Mouse (Mus musculus) testis, adult 2 months (tissue): ENCODE data around the gene Ano1. TPM values are rescaled to one million over a fixed set of nuclear protein-coding genes. Genes with fewer than 3 reads are reported as not detected.

Experiments used
- H3K27ac ChIP-seq: fragments of 200-500 bp; 2 replicates; pipeline ENCODE4 v1.5.1; 2012; ENCODE audit warnings: low read depth, low read length; ENCODE audit not compliant: control insufficient read depth, insufficient read depth
- H3K27me3 ChIP-seq: fragments of 200-500 bp; 2 replicates; pipeline ENCODE4 v1.6.1; 2012; ENCODE audit warnings: mild to moderate bottlenecking, low read length, moderate library complexity; ENCODE audit not compliant: control insufficient read depth, insufficient read depth
- H3K36me3 ChIP-seq: fragments of 200-500 bp; 2 replicates; pipeline ENCODE4 v1.6.1; 2012; ENCODE audit warnings: mild to moderate bottlenecking, low read length; ENCODE audit not compliant: control insufficient read depth, insufficient read depth
- H3K4me1 ChIP-seq: fragments of 200-500 bp; 2 replicates; pipeline ENCODE4 v1.6.1; 2012; ENCODE audit warnings: low read length; ENCODE audit not compliant: control insufficient read depth, insufficient read depth
- H3K4me3 ChIP-seq: fragments of 200-500 bp; 2 replicates; pipeline ENCODE4 v1.5.1; 2012; ENCODE audit warnings: low read depth, mild to moderate bottlenecking, low read length, moderate library complexity, mixed read lengths; ENCODE audit not compliant: control insufficient read depth
- CTCF ChIP-seq: fragments of 200-500 bp; IDR thresholded peaks from 2 replicates; pipeline ENCODE4 v1.5.1; 2012; ENCODE audit warnings: low read depth, mild to moderate bottlenecking, inconsistent platforms, low read length, moderate library complexity; ENCODE audit not compliant: control insufficient read depth, insufficient read depth, insufficient replicate concordance
- POLR2A ChIP-seq: fragments of 200-500 bp; IDR thresholded peaks from 2 replicates; pipeline ENCODE4 v1.6.1; 2012; ENCODE audit warnings: low read depth, mild to moderate bottlenecking, inconsistent platforms, low read length, moderate library complexity; ENCODE audit not compliant: control insufficient read depth
- polyA plus RNA-seq: library from polyadenylated mRNA; depleted of rRNA; stranded (reverse); fragments of >200 nt; gene quantifications from 2 replicates; pipeline ENCODE4 v1.2.3, GENCODE M21; 2012

Gene Ano1
- polyA plus RNA-seq, 1 experiment = 28.2 TPM

- Histone ChIP-seq H3K4me3 (no peak overlapping the region), H3K27me3 (no peaks in the 10 kb centered on the region), H3K36me3 (no peaks in the 10 kb centered on the region), H3K4me1 (no peaks in the 10 kb centered on the region), H3K27ac (no peak overlapping the region)
- TF ChIP-seq CTCF (no peak), POLR2A (no peak)
Observed at GRCm38 (mm10) chr7:144589508-144589907, 162.3 kb downstream of the Ano1 start.

- no peaks in the 10 kb centered on the region for H3K36me3 ChIP-seq
- no peak overlapping the region for H3K27ac ChIP-seq
- TF ChIP-seq POLR2A (no peak), CTCF (peak; percentile 24; the same call in 1 of the 2 replicates)
- no peaks in the 10 kb centered on the region for H3K27me3 ChIP-seq
- H3K4me1 ChIP-seq = no peaks in the 10 kb centered on the region; the same call in 1 of the 2 replicates
- no peak overlapping the region for H3K4me3 ChIP-seq
Observed at GRCm38 (mm10) chr7:144587291-144587690, 164.5 kb downstream of the Ano1 start.

GRCm38 (mm10) chr7:144585648-144586047 is 166.1 kb downstream of the Ano1 start:
- Histone ChIP-seq H3K4me1 (peaks cover 9% of the 10 kb centered on the region), H3K36me3 (no peaks in the 10 kb centered on the region), H3K4me3 (no peak overlapping the region), H3K27ac (no peak overlapping the region), H3K27me3 (no peaks in the 10 kb centered on the region)
- TF ChIP-seq POLR2A (no peak), CTCF (peak; percentile 79; the same call in 1 of the 2 replicates)

GRCm38 (mm10) chr7:144583619-144584018 is 168.2 kb downstream of the Ano1 start:
- H3K27me3 ChIP-seq = no peaks in the 10 kb centered on the region
- peaks cover 16% of the 10 kb centered on the region for H3K4me1 ChIP-seq
- no peaks in the 10 kb centered on the region for H3K36me3 ChIP-seq
- no peak overlapping the region for H3K27ac ChIP-seq
- H3K4me3 ChIP-seq = no peak overlapping the region
- no peak for TF ChIP-seq POLR2A
- TF ChIP-seq CTCF = no peak

- no peaks in the 10 kb centered on the region for H3K36me3 ChIP-seq
- H3K4me3 ChIP-seq = peak within 1 kb of the TSS; percentile 96
- peak within 1 kb of the TSS; percentile 92 for H3K27ac ChIP-seq
- peaks cover 16% of the 10 kb centered on the region for H3K4me1 ChIP-seq
- H3K27me3 ChIP-seq = no peaks in the 10 kb centered on the region
- TF ChIP-seq CTCF (no peak), POLR2A (peak; percentile 83)
Observed at GRCm38 (mm10) chr7:144582284-144582980, 169.3 kb downstream of the Ano1 start, which contains the start of gene Fadd. TSS of gene Fadd (minus strand) at chr7:144582463.

- Histone ChIP-seq H3K4me3 (peak overlapping the region; percentile 96), H3K27ac (peak overlapping the region; percentile 92), H3K27me3 (no peaks in the 10 kb centered on the region), H3K36me3 (no peaks in the 10 kb centered on the region), H3K4me1 (peaks cover 16% of the 10 kb centered on the region)
- TF ChIP-seq POLR2A (no peak; the same call in 1 of the 2 replicates), CTCF (peak; percentile 36; the same call in 1 of the 2 replicates)
Observed at GRCm38 (mm10) chr7:144581559-144582283, 170.1 kb downstream of the Ano1 start.

- Histone ChIP-seq H3K4me3 (no peak overlapping the region), H3K27ac (no peak overlapping the region), H3K36me3 (no peaks in the 10 kb centered on the region), H3K27me3 (no peaks in the 10 kb centered on the region), H3K4me1 (peaks cover 16% of the 10 kb centered on the region)
- TF ChIP-seq CTCF (no peak), POLR2A (no peak)
Observed at GRCm38 (mm10) chr7:144577876-144578275, 173.9 kb downstream of the Ano1 start.

GRCm38 (mm10) chr7:144572234-144572633 is 179.5 kb downstream of the Ano1 start:
- TF ChIP-seq CTCF (no peak), POLR2A (no peak)
- Histone ChIP-seq H3K4me3 (no peak overlapping the region), H3K27me3 (no peaks in the 10 kb centered on the region), H3K27ac (no peak overlapping the region), H3K36me3 (no peaks in the 10 kb centered on the region), H3K4me1 (no peaks in the 10 kb centered on the region)
